Mouse (Mus musculus) stomach, postnatal 0 days (tissue): ENCODE data around the gene Lcn10.

Source experiments
- CTCF ChIP-seq: IDR thresholded peaks from 2 replicates; pipeline ENCODE4 v1.5.1; 2016; ENCODE audit warnings: antibody characterized with exemption, low read depth, mild to moderate bottlenecking, moderate library complexity
- EP300 ChIP-seq: optimal IDR thresholded peaks from 2 replicates; pipeline ENCODE3; 2016; ENCODE audit warnings: antibody characterized with exemption

GRCm38 (mm10) chr2:25633616-25634015 is 48.9 kb upstream of the Lcn10 start:
- TF ChIP-seq CTCF, result no peak
- TF ChIP-seq EP300, result no peak
